Mouse (Mus musculus) CH12F3 (cell line): ENCODE measurements around the gene Uba52.
"Not testable (repeated sequence)": the region's sequence is repeated elsewhere in the genome, so short reads cannot be mapped to it uniquely, and the experiment has no call there.

ENCODE experiments used
- in situ Hi-C: fragments of 300-500 bp; cut with MboI; formaldehyde crosslinking; loops from 2 replicates; pipeline ENCODE4 v1.14.3; 2020; ENCODE audit warnings: low sequenced_read_pairs

The Uba52 gene

DNA sequence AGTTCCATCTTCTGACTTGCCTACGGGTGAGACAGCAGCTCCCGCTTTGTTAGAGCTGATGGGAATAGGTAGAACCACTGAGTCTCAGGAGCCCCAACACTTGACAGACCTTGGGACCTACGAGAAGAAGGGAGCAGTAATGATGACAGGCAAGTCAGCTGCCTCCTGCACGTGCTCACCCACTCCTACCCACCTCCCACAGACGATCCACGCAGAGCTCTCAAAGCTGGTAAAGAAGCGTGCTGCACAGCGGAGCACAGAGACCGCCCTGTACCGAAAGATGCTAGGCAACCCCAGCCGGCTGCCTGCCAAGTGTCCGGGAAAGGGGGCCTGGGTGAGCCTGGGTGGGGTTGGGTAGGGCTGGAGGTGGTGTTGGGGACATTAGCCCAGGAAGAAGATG is 23.7 kb upstream of the Uba52 start:
- in situ Hi-C loops, result no loop called here

GRCm38 (mm10) chr8:70530314-70530713 is 19.7 kb upstream of the Uba52 start:
- in situ Hi-C loops, result no loop called here

DNA sequence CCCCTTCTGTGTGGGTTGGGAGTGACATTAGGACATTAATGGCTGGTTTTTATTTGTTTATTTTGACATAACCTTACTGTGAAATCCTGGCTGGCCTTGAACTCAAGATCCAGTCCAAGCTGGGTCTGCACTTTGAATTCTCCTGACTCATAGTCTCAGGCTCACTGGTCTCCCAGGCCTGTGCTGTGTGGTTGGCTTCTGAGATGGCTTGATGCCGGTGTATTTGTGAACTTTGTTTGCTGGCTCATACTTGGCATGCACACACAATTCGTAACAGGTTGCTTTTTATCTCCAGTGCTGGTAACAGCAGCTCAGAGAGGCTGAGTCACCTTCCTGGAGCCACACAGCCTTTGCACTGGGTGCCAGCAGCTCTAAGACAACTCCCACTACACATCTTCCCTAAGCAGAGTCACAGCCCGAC is 19.1 kb upstream of the Uba52 start:
- in situ Hi-C loops, result no loop called here

DNA sequence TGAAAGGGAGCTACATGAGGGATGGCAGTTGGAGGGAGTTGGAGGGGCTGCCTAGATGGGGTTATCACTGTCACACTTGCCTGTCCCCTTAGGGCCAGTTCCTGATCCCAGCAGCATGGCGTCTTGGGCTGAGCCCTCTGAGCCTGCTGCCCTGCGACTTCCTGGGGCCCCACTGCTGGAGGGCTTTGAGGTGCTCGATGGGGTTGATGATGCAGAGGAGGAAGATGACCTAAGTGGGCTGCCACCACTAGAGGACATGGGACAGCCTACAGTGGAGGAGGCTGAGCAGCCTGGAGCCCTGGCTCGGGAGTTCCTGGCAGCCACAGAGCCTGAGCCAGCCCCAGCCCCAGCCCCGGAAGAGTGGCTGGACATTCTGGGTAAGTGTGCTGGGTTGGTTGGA is 18.7 kb upstream of the Uba52 start:
- in situ Hi-C loops, result no loop called here

DNA sequence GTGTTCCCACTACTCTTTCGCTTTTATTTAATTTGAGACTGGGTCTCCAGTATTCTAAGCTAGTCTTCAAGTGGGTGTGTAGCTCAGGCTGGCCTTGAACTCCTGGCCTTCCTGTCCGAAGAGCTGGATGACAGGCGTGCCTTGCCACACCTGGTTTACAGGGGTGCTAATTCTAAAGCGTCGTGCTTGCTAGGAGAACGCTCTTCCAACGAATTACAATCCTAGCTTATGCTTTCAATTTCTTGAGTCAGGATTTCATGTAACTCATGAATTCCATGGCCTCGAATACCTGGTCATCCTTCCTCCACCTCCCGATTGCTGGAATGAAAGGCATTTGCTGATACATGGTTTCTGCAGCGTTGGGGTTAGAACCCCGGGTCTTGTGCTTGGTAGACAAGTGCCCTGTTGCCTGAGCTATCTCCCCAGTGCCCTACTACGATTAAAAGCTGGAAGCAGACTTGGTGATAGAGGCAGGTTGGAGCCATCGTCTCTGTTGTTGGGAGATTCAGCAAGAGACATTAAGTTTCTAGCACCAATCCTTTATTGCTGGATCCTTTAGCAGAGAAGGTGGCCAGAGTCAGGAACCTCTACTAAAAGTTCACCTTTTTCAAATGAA is 17.7 kb upstream of the Uba52 start:
- in situ Hi-C loops, result no loop called here

- in situ Hi-C loops, result no loop called here
Measured at GRCm38 (mm10) chr8:70527512-70528181, 17.0 kb upstream of the Uba52 start, which contains the start of the genes Fkbp8 and Kxd1. TSS of gene Fkbp8 (plus strand) at chr8:70527724. TSS of gene Kxd1 (minus strand) at chr8:70527956.

- in situ Hi-C loops, result no loop called here
Measured at GRCm38 (mm10) chr8:70527111-70527511, 16.5 kb upstream of the Uba52 start.

DNA sequence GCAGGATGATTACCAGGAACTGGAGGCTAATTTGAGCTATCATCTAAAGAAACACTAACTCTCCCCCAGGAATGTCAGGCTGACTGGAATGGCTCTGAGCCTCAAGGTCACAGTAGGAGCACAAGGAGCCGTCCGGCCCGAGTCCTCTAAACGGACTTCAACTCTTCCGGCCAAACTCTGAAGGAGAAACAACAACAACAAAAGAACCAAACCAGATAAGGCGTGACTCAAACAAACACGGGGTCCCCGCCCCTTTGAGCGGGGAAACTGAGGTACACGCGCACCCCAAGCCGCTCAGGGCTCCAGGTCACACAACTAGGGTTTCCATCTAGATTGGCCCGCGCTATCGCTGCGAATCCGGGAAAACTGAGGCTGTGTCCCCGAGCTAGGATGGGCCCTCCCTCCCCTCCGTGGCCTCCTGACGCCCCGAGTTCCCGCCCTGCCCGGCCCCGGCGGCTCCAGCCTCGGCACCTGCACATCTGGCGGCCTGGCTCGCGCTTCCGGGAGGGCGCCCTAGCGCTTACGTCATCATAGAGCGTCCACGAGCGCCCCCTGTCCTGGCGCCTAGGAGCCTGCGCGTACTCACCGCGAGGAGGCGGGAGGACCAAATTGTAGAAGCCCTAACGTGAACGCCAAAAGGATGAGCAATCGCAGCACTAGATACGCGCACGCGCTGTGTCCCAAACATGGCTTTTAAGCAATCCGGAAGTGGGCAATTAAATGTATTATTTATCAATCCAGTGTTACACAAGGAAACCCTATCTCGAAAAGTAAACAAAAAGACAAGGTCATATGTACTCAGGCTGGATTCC is 12.2 kb upstream of the Uba52 start:
- in situ Hi-C loops, result no loop called here

GRCm38 (mm10) chr8:70519606-70520005 is 9.0 kb upstream of the Uba52 start:
- in situ Hi-C loops, result no loop called here

- in situ Hi-C loops, result no loop called here
Measured at GRCm38 (mm10) chr8:70519043-70519442, 8.4 kb upstream of the Uba52 start.

DNA sequence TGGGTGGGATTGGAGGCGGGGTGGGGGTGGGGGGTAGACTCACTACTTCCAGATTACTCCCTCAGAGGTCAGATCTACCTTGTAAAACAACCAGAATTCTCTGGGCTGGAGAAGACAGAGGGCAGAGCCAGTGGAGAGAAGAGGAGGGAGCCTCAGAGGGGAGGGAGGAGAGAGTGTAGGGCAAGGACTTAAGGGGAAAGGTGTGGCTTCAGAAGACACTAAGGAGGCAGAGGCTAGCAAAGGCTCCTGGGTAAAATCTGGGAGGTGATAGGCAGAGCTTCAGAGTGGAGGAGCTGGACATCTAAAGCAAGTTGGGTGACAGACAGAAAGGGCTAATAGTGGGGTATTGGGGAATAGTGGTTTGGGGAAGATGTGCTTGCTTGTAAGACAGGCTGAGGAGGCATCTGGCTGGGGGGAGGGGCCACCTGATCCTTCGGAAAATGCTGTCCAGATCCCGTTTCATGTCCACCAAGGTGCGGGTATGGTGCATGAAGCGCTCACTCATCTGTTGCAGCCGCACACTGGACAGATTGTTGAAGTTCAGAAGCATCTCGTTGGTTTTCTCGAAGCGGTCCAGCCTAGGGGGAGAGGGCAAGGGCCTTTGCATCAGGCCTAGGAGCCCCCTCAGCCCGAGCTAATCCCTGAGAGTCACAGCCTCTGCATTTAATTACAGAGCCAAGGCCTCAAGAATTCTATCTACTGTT is 7.5 kb upstream of the Uba52 start:
- in situ Hi-C loops, result no loop called here

GRCm38 (mm10) chr8:70513441-70513840 is 2.8 kb upstream of the Uba52 start:
- in situ Hi-C loops, result no loop called here

- in situ Hi-C loops, result no loop called here
Measured at GRCm38 (mm10) chr8:70512253-70512903, 1.8 kb upstream of the Uba52 start.

GRCm38 (mm10) chr8:70511770-70512169 is 1.2 kb upstream of the Uba52 start:
- in situ Hi-C loops, result no loop called here

DNA sequence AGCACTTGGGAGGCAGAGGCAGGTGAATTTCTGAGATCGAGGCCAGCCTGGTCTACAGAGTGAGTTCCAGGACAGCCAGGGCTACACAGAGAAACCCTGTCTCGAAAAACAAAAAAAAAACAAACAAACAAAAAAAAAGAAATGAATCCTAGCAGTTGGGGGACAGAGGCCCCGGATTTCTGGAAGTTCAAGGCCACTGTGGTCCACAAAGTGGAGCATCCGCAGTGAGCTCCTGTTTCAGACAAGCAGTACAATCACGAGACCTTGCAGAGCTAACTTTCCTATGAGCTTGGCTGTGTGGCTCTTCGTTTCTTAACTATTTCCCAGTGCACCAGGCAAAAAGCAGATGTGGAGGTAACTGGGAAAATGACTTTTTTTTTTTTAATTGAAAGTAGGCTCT is 573 bp upstream of the Uba52 start:
- in situ Hi-C loops, result not testable (repeated sequence)

DNA sequence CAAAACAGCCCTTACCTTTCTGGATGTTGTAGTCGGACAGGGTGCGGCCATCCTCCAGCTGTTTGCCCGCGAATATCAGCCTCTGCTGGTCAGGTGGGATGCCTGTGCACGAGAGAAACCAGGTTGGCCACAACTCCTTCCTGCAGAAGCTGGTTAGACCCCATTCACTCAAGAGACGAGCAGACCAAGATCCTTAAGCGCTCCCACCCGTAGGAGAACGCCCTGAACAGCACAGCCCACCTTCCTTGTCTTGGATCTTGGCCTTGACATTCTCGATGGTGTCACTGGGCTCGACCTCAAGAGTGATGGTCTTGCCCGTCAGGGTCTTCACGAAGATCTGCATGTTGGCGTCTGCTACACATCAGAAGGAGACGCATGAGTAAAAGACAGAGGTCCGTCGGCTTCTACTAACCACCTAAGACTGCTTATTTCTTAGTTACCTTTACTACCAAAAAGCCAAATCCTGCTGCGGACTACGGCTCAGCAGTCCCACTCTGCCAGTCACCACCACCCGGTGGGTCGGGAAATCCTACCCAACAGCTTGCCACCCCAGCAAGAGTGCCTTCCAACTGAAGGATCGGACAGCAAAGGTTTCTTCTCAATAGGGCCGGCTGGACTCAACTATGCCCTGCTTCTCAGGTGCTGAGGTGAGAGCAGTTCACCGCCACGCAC is 1.2 kb downstream of the Uba52 start:
- in situ Hi-C loops, result loop anchor here (10.0 kb wide), 1 partner anchor 95 kb away; no protein-coding TSS in a partner anchor

DNA sequence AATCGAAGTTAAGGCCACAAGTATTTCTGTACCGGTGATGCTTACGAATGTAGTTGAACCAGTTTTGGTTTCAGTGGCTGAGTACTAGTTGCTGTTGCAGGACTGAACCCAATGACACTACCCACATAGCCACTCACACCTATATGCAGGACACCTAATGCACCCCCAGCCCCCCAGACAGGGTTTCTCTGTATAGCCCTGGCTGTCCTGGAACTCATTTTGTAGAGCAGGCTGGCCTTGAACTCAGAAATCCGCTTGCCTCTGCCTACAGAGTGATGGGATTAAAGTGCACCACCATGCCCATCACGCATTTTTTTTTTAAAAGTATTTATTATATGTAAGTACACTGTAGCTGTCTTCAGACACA is 3.6 kb downstream of the Uba52 start:
- in situ Hi-C loops, result loop anchor here (10.0 kb wide), 1 partner anchor 92 kb away; no protein-coding TSS in a partner anchor

GRCm38 (mm10) chr8:70506328-70507026 is 4.1 kb downstream of the Uba52 start, which contains the start of gene Rex1bd:
TSS of gene Rex1bd (minus strand) at chr8:70506752.
- in situ Hi-C loops, result loop anchor here (10.0 kb wide), 1 partner anchor 92 kb away; no protein-coding TSS in a partner anchor

GRCm38 (mm10) chr8:70505698-70506327 is 4.8 kb downstream of the Uba52 start:
- in situ Hi-C loops, result loop anchor here (10.0 kb wide), 1 partner anchor 91 kb away; no protein-coding TSS in a partner anchor
